Mouse (Mus musculus) thymus, adult 2 months (tissue): ENCODE data around the gene Ninj2.

ENCODE experiments used
- CTCF ChIP-seq: fragments of 200-500 bp; IDR thresholded peaks from 2 replicates; pipeline ENCODE4 v1.5.1; 2012; ENCODE audit warnings: mild to moderate bottlenecking, control low read depth, low read length, moderate library complexity, borderline replicate concordance; ENCODE audit not compliant: control insufficient read depth, poor library complexity, insufficient read depth; ENCODE audit errors: extremely low read depth
- POLR2A ChIP-seq: fragments of 200-500 bp; IDR thresholded peaks from 2 replicates; pipeline ENCODE4 v1.6.1; 2012; ENCODE audit warnings: mild to moderate bottlenecking, low read length, control low read depth, moderate library complexity; ENCODE audit not compliant: control insufficient read depth, poor library complexity, insufficient read depth; ENCODE audit errors: extremely low read depth

DNA sequence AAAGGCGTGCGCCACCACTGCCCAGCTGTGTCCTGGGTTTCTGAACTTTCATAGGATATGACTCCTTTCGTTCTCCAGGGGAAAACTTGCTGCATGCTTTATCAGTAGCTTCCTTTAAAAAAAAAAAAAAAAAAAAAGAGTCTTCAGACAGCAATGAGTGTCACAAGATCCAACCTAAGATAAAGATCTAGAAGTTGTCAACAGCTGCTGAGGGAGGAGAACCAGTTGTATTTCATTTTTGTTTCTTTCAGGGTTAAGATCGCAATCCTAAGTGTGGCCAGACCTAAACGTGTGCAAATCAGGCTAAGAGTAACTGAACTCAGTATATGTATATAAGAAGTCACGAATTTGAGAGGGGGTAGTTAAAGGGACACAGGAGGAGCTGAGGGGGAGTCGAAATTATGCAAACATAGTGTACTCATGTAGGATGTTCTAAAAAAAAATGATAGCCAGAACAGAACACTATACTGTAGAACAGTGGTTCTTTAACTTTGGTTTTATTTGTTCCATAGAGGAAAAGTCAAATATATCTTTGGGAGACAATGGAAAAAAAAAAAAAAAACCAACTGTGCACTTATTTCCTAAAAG is 45.4 kb upstream of the Ninj2 start:
- TF ChIP-seq CTCF = no peak
- TF ChIP-seq POLR2A = no peak
